Mouse (Mus musculus): Measurements from ENCODE around the gene Srgap2. TPM values are rescaled to one million over a fixed set of nuclear protein-coding genes. Genes with fewer than 3 reads are reported as not detected.

Gene Srgap2
- total RNA-seq, 2 experiments from 2014 or later = 116 to 117 TPM

DNA sequence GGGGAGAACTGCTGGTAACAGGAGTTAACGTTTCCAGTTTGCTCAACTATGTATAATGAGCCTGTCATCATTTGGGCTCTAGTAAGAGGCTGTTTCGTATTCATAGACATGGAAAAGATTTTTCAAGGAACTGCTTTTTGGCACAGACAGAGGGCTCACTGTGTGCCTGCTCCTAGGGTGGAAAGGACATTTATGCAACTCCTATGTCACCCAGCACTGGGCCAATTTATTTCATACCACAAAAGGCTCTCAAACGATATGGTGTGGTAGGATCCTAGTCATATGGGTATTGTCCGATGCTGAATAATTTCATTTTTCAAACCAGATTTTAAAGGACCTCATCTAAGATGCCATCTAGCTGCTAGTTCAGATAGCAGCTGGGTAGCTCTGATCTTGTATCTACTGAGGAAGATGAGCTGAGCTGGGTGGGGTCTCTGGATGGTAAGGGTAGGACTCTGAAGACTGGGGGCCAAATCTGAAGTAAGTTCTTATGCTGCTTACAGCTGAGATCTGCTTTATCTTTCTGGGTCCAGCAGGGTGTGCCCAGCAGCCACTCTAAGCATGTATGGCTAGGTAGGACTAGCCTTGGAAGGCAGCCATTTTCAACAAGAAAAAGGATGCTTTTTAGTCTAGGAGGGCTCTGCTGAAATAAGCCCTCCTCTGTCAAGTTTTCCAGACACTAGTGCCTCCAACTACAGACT lies 233.8 kb downstream of the Srgap2 start:
- DNase-seq (ENCODE audit: low spot score in 2 of 2) = no peak

DNA sequence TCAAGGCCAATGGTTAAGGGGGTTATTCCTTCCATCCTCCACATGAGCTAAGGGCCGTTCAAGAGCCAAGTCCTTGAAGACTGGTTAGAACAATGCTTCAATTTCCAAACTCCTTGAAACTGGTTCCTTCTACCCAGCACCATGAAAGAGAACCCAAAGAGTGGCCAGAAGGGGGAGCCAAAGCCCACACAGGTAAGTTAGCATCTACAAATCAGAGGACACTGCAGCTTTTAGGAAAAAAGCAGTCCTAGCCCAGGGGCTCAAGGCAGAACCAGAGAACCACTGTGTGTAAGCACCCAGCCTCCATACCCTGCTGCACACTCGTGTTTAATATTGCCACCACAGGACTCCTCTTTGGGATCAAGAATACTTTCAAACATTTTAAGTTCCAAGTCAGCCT lies 236.5 kb downstream of the Srgap2 start:
- peak; percentile 49 to 52 for DNase-seq (ENCODE audit: low spot score in 2 of 2)

DNA sequence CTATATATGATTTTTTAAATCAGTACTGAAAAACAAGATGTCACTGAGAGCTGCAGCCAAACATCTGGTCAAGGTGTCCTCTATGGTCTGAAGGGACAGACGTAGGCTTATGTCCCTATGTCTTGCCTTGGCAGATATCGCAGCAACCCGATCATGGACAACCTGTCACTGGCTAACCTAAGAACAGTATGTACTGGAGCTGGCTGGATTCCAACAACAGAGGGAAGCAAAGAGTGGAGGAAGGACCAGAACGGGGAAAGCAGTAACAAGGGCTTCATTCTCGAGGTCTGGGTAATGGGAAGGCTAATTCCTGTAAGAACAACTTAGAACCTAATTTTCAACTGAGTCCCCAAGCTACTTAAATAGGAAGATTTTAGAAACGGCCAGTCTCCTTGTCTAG lies 238.2 kb downstream of the Srgap2 start:
- no peak for DNase-seq (ENCODE audit: low spot score in 2 of 2)

DNA sequence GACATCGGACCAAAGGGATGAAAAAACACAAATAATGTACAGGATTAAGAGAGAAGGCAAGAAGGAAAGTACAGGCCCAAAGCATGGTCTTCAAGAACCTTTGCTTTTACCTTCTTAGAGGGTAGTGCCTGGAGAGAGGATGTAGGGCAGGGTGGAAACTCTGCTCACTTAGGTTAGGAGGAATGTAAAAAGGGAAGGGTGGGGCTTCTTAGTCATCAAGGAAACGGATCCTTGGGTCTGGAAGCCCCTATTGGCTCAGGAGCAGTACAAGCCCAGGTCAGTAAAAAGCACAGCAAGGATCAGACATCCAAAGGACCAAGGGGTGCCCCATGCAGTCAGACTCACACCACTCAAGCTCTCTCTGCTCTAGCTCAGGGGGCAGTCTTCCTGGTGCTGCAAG lies 239.9 kb downstream of the Srgap2 start:
- no peak for DNase-seq (ENCODE audit: low spot score in 2 of 2)

DNA sequence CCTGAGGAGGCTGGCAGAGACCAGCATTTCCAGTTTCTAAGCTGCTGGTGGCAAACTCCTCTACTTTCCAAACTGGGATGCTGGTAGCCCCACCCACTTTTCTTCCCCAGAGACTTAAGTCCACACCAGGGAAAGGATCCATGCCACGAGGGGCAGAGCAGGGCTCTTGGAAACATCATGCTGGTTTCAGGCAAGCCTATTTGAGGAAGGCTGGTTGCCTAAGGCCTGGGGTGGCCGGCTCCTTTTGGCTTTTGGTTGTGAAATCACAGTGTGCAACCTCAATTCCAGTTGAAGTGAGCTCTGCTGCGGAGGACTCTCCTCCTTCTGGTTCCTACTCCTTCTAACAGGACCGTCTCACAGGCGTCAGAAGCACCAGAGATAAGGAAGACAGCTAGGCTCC lies 240.3 kb downstream of the Srgap2 start:
- DNase-seq (ENCODE audit: low spot score in 2 of 2) = no peak

DNA sequence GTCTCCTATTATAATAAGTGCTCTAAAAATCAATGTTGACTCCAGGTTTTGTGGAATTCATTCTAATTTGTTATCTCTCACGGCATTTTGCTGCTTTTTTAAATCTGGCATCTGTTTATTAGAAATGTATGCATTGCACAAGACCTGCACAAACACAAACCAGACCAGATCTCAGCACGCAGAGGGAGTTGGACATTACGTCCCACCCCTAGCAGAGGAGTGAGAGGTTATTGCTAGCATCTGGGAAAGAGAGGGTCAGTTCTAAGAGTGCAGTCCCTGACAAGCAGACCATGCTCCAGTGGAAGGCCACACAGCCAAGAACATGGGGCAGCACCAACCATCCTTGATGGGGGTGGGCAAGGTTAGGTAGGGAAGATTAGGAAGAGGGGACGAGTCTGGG lies 242.5 kb downstream of the Srgap2 start:
- DNase-seq (ENCODE audit: low spot score in 2 of 2) = no peak

DNA sequence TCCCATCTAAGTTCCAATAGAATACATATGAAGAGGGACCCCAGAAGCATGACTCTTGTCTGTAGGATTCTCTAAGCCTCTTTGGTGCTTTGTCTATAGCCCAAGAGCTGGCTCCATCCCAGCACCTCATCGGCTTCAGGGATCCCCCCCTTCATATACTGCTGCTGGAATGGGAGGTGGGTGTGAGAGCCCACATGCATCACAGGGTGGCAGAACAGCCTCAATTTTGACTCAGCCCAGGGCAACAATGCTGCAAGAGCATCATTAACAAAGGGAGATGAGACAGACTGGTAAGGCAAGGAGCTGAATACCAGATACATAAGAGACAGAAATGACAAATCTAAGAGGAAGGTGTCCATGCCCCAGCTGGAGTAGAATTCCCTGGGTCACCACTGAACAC lies 243.0 kb downstream of the Srgap2 start:
- DNase-seq (ENCODE audit: low spot score in 2 of 2) = no peak

DNA sequence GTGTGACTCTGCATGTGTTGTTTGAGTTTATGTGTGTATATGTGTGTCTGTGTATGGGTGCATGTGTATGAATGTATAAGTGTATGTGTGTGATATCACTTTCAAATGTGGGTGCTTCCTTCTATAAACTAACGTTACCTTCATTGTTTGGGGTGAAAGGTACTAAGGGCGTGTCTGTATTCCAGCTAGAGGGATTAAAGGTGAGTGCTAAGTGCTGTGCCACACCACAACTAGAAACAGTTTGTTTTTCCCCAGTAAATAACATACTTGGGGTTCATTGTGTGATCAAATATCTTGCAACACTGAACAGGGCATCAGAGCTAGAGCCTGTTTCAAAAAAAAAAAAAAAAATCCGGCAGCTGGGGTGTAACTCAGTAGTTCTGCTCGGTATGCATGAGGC lies 245.4 kb downstream of the Srgap2 start:
- no peak for DNase-seq (ENCODE audit: low spot score in 2 of 2)

DNA sequence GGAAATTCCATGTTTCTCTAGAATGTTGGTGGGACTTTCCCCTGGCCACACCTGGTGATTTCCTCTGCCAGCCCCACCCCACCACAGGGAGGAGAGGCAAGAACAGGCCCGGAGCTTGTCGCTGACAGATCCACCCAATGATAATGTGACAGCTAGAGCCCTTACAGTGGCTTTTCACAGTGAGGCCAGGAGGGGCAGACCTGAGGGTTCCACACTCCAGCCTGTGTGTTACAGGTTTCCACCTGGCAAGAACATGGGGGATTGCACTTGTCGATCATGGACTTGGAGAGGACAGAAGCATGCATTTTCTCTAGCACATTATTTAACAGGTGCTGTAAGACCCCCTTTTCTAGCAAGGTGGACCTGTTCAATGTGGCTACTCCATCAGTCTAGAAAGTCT lies 246.9 kb downstream of the Srgap2 start:
- DNase-seq (ENCODE audit: low spot score in 2 of 2) = no peak

DNA sequence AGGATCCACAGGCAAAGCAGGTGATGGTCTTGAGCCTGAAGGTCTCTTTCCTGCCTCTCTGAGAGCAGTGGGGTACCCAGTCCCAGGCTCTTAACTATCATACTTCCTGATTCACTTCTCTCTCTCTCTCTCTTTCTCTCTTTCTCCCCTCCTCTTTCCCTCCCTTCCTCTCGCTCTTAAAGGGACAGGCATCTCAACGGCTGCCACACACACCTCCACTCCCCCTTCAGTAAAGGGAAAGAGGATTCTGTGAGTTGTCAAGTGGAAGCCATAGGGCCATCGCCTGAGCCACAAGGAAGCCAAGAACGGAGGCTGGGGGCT lies 247.7 kb downstream of the Srgap2 start, which contains the start of gene Ikbke:
Ikbke (minus strand) TSS at position 151 of the 321 bp plus-strand sequence.
- DNase-seq (ENCODE audit: low spot score in 2 of 2) = no peak

DNA sequence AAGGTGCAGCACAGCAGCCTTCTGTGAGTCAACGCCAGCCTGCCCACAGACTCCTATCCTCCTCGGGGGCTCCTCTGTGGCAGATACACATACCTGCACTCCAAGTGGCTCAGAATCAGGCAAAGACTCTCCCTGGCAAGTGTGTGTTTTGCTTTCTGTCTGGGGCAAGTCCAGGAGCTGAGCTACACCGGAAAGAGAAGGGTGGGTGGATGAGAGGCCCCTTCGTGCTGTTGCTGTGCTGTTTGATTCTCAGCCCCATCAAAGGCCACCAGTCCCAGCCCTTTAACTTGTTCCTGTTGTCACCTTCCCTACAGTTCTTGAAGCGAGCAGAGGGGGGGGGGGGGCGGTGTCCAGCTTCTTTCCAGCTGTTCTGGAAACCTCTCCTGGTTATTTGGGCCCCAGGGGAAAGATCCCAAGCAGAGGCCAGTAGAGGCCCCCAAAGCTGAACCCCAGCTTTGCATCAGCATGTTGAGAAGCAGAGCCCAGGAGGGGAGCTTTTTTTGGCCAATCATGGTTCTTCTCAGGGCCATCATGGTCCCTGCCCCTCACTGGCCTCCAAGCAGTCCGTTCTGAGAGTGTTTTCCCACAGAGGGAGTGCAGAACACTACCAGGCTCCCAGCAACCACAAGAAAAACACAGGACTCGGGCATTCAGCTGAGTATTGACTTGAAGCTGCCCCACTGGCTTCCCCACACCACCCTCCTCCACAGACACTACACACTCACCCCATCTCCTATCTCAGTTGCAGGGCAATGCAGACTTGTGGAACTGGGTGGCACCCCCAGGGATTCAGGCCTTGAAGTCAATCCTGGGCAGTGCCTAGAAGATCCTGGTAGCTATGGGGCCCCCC lies 248.3 kb downstream of the Srgap2 start:
- no peak for DNase-seq (ENCODE audit: low spot score in 2 of 2)

DNA sequence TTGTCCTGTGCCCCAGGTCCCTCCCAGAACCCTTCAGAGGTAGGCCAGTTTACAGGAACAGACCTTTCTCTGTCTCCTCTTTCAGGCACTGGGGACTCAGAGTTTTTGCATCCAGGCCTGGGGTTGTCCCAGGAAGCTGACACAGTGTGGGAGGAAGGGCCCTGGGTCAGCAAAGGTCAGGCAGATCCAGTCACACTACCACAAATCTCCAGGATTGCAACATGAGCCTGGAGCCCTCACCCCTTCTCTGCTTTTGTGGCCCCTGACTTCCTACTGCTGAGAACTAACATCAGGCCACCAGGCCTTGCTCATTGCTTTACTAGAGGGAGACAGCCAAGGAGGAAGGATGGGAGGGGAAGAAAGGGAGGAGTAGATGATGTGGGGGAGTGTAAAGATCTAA lies 250.3 kb downstream of the Srgap2 start:
- DNase-seq (ENCODE audit: low spot score in 2 of 2) = no peak

DNA sequence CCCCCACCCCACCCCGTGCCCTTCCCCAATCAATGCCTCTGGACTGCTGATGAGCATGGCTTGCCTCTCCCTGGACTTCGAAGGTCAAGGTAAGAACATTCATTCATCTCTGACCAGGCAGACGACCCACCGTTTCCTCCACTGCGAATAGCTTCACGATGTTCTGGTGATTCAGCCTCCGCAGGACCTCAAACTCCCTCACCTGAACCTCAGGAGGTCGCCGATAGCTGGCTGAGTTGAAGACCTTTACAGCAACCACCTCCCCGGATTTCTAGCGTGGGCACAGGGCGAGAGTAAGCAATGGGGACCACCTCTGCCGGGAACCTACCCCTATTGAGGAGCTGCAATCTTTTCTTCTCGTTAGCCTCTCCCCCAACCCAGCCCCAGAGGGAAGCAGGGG lies 251.6 kb downstream of the Srgap2 start:
- no peak for DNase-seq (ENCODE audit: low spot score in 2 of 2)

DNA sequence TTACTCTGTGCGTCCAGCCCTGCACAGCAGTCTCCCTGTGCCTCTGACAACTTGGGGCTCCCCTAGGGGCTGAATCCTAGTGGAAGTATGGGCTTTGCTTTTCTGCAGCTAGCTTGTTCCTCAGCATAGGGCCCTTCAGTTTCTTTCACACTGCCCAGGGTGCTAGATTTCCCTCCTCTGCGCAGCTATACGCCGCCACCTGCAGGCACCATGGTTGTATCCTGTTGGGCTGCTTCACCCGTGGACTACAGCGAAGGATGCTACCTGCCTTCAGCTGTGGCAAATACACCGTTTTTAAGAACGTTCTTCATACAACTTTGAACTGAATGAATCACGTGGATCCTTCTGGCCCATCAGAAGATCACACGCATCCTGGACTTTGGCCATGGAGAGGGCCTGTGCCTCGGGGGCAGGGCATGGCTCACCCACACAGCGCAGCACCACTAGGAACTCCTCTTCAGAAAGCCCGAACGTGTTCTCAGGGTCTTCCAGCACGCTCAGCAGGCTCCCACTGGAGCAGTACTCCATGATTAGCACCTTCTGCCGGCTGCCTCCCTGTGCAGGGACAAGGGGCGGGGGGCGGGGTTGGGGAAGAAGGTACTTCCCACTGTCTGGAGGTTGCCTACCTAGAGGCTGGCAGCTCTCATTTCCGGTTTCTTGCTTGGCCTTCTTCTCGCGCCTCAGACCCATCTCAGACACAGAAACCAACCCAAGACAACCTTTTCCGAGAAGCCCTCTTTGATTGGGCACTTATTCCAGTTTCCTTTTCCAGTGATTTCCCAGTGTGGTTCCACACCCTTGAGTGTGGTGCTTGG lies 252.2 kb downstream of the Srgap2 start:
- no peak for DNase-seq (ENCODE audit: low spot score in 2 of 2)

DNA sequence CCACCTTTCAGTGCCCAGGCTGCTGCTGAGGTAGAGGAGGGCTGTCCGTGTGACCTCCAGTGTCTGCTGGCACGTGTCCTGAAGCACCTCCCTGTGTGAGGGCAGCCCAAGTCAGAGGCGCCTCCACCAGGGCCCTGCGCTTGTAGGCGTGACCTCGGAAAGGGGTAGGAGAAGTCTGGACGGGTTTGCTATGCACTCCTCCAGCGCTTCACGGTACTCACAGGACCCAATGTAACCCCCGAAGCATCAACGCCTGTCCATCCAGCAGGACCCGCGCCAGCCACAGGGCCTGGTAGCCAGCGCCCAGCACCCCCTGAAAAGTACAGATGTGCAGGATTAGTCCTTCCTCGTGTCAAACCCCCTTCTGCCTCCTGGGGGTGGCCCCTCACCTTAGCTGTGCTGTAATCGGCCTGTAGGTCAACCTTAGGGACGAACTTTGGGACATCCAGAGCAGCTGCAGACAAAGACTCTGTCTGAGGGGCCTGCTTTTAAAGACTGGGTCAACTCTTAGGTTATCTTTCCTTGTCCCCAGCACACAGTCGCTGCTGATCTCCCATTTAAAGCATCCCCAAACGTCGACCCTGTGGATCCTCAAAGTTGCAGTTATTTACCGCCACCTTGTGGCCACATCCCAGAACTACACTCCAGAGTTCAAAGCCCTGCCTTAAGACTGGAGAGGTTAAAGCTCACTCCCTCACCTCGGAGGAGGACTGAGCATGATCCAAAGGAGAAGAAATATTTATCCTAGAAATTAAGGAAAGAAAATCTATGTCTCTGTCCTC lies 257.2 kb downstream of the Srgap2 start:
- peak; percentile 73 to 81 for DNase-seq (ENCODE audit: low spot score in 2 of 2)

DNA sequence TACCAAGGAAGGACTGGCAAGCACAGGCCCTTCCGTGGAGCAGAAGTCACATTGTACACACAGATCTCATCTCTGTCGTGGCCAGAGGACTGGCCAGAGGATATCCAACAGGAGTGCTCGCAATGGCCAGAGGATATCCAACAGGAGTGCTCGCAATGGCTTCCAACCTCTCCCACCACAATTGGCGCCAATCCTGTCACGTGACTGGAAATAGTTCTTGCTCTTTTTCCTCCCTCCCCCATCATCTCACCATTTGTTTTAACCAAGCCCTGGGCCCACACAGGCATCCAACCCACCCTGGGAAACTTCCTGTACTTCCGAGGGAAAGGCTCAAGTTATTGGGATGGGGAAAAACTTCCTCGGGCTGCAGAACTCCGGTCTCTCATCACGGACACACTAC lies 258.4 kb downstream of the Srgap2 start:
- DNase-seq (ENCODE audit: low spot score in 2 of 2) = no peak

DNA sequence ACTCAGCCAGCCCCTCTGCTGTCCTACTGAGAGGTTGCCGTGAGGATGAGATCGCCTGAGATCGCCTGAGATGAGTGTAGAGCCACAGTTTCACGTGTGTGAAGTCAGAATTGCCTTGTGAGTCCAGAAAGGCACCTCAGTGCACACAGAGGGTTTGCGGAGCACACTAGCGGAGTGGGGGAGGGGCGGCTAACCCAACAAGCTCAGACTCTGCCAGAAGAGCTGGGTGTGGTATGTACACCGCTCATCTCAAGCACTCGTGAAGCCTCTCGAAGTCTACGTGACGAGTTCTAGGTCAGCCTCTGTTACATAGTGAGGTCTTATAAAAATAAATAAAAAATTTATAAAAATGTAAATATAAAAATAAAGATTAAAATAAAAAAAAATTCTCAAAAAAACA lies 263.2 kb downstream of the Srgap2 start:
- no peak for DNase-seq (ENCODE audit: low spot score in 2 of 2)

DNA sequence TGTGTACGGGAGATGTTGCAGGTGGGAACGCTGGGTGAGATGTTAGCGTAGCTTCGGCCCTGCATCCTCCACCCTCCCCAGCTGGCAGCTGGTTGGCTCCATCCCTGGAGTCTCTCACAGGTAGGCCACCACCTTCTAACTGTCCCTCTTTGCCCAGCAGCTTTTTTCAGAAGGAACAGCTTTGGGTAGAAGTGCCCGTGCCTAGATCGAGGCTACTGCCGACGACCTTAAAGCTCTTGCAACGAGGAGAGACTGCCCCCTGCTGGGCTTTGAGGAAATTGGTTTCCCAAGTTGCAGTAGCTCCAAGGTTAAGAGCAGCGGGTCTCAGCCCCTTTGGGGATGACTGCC lies 266.9 kb downstream of the Srgap2 start:
- peak; percentile 68 to 76 for DNase-seq (ENCODE audit: low spot score in 2 of 2)

DNA sequence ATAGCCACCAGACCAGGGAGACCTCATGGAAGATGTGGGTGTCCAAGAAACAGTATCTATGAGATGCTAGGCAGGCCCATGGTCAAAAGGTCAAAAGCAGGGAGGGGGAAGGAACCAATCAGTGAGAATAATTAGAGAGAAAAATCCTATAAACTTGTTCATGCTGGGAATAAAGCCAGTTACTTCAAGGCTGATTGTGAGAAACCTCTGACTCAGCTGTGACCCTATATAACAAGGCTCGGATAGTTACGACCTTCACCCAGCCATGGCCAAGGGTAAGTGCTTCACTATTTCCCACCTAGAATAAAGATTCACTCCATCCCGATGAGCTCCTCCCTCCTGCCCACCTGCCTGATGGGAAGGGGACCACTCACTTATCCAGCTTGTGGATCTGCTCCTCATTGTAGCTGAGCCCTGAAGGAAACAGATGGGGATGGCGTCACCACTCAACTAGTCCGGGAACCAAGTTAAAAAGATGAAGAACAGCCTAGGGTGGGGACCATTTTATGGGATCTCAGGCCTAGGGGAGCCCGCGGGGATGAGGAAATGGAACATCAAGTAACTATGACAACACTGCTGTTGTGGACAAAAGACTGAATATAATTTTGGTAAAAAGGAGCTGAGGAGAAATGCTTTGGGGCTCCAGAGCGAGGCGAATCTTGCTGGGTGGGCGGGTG lies 267.4 kb downstream of the Srgap2 start:
- no peak for DNase-seq (ENCODE audit: low spot score in 2 of 2)

DNA sequence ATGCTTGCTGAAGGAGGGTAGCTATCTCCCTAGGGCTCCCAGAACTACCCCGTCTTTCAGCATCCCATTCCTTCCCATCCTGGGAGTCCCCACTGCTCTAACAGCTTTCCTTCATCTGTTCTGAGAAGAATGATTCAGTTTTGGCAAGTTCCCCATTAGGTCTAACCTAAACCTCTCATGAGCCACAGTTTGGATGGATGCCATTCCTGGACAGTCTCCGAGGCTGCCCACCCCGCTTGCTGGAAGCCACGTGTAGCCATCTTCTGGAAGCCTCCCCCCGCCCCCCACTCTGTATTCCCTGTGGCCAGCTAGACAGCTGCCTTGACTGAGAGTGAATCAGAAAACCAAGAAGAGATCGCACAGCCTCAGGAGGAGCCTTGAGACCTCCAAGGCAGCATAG lies 269.9 kb downstream of the Srgap2 start:
- DNase-seq (ENCODE audit: low spot score in 2 of 2) = no peak
